Mouse (Mus musculus) embryonic fibroblast, embryonic 13.5 days (primary cell): Measurements from ENCODE around the gene Lypla2.

ENCODE experiments used
- CTCF ChIP-seq: IDR thresholded peaks from 2 replicates; pipeline ENCODE4 v1.5.1; 2011; ENCODE audit warnings: mild to moderate bottlenecking, control low read depth, low read length, moderate library complexity, borderline replicate concordance; ENCODE audit not compliant: insufficient read depth
- POLR2A ChIP-seq: IDR thresholded peaks from 2 replicates; pipeline ENCODE4 v1.6.1; 2011; ENCODE audit warnings: low read depth, mild to moderate bottlenecking, control low read depth, low read length, moderate library complexity

DNA sequence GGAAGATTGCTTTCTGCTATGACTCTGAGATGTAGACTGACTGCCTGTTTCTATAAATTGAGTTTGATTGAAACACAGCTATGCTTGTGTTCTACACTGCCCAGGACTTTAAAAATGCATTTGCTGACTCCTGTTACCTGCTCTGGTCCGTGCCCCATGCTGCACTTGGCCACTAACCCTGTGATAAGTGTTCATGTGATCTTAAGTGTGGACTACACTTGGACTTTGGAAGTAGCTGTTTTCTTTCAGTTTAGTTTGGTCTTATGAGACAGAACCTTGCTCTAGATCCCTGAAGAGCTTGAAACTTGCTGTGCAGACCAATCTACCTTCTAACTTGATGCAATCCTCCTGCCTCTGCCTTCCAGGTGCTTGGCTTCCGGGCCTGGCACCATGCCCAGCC, 48.0 kb downstream of the Lypla2 start:
- no peak for TF ChIP-seq CTCF
- TF ChIP-seq POLR2A, result no peak
